Mouse (Mus musculus) heart, embryonic 13.5 days (tissue): ENCODE data around the gene Ube3c. TPM values are rescaled to one million over a fixed set of nuclear protein-coding genes. Genes with fewer than 3 reads are reported as not detected.

Experiments used
- ATAC-seq: fragments of 200-750 bp; cut with Nextera tagmentation; 2 replicates; pipeline ENCODE4 v1.8.0; 2017; ENCODE audit warnings: moderate TSS enrichment; ENCODE audit not compliant: insufficient number of reproducible peaks, low FRiP score, low TSS enrichment; ENCODE audit errors: extremely low read depth
- H3K27ac ChIP-seq: fragments of 300-500 bp; sonication (generic); replicated peaks from 2 replicates; pipeline ENCODE4 v1.5.1; 2015; ENCODE audit warnings: moderate library complexity, mild to moderate bottlenecking, inconsistent platforms
- H3K27me3 ChIP-seq: fragments of 300-500 bp; sonication (generic); replicated peaks from 2 replicates; pipeline ENCODE4 v1.6.1; 2015; ENCODE audit warnings: mild to moderate bottlenecking, inconsistent platforms
- H3K36me3 ChIP-seq: fragments of 300-500 bp; sonication (generic); 2 replicates; pipeline ENCODE4 v1.6.1; 2015; ENCODE audit warnings: mild to moderate bottlenecking, inconsistent platforms
- H3K4me1 ChIP-seq: fragments of 300-500 bp; sonication (generic); 2 replicates; pipeline ENCODE4 v1.6.1; 2015; ENCODE audit warnings: inconsistent platforms
- H3K4me2 ChIP-seq: fragments of 300-500 bp; sonication (generic); 2 replicates; pipeline ENCODE4 v1.6.1; 2015; ENCODE audit warnings: inconsistent platforms, mild to moderate bottlenecking, moderate library complexity
- H3K4me3 ChIP-seq: fragments of 300-500 bp; sonication (generic); 2 replicates; pipeline ENCODE4 v1.5.1; 2015; ENCODE audit warnings: moderate library complexity, mild to moderate bottlenecking, inconsistent platforms
- H3K9ac ChIP-seq: fragments of 300-500 bp; sonication (generic); 2 replicates; pipeline ENCODE4 v1.6.1; 2015; ENCODE audit warnings: inconsistent platforms, mild to moderate bottlenecking, moderate library complexity
- H3K9me3 ChIP-seq: fragments of 300-500 bp; sonication (generic); 2 replicates; pipeline ENCODE4 v1.6.1; 2016; ENCODE audit warnings: inconsistent platforms
- WGBS: fragments of 180-500 bp; shearing (Covaris S2); methylation state at CpG from one replicate; pipeline ENCODE4 v1.1.7; 2015; ENCODE audit warnings: mixed read lengths; 5-methylcytosine and 5-hydroxymethylcytosine counted together
- polyA plus RNA-seq: library from polyadenylated mRNA; unstranded; fragments of >200 nt; fragmentation: Nextera tagmentation; extraction: Ambion mirVana; gene quantifications from 2 replicates; pipeline ENCODE4 v1.2.1, GENCODE M21; 2015

Gene Ube3c
- polyA plus RNA-seq, 1 experiment from 2014 or later: 12.3 TPM

GRCm38 (mm10) chr5:29676445-29676844 lies 107.4 kb downstream of the Ube3c start:
- Histone ChIP-seq H3K4me3 (no peak overlapping the region), H3K4me2 (no peak overlapping the region), H3K27ac (no peak overlapping the region), H3K36me3 (peaks cover 71% of the 10 kb centered on the region), H3K9me3 (no peaks in the 10 kb centered on the region), H3K9ac (no peak overlapping the region), H3K4me1 (no peaks in the 10 kb centered on the region), H3K27me3 (no peaks in the 10 kb centered on the region)
- WGBS: 91% methylated on average over 3 of the region's 3 CpGs
- no peak for ATAC-seq

DNA sequence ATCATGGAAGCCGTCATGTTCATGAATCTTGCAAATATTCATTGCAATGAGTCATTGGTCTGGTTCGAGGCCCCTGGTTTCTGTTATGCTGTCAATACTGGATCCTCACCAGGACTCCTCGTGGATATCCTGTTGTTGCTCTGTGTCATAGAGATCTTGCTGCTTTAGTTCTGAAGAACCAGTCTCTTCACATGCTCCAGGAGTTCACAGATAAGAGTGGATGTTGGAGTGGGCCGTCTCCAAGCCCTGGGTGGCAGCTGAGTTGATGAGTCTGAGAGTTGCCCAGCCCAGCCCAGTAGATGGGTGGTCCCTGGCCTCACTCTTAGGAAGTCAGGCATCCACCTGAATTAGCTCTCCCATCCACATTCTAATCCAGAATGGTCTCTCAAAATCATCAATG lies 116.0 kb downstream of the Ube3c start:
- Histone ChIP-seq H3K27me3 (no peaks in the 10 kb centered on the region), H3K4me1 (no peaks in the 10 kb centered on the region), H3K4me2 (no peak overlapping the region), H3K36me3 (peaks cover 19% of the 10 kb centered on the region), H3K9ac (no peak overlapping the region), H3K9me3 (no peaks in the 10 kb centered on the region), H3K4me3 (no peak overlapping the region), H3K27ac (no peak overlapping the region)
- no peak for ATAC-seq
- WGBS: 54% methylated on average over 4 of the region's 4 CpGs

DNA sequence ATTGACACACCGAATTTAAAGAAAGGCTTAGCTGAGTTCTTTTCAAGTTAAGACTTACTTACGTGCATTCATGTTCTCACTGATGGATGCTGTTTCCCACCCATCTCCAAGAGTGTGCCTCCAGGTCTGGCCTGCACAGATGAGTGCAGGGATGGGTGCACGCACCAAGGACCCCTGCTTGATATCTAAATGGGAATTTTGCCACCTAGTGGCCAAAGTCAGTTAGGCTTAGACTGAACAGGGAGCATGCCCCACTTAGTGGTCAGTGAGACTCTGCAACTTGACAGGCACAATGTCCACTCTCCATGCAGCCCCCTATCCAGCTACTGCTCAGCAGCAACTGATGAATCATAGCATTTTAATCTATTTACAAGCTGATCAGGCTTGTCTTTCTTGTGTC lies 118.6 kb downstream of the Ube3c start:
- Histone ChIP-seq H3K4me3 (no peak overlapping the region), H3K36me3 (no peaks in the 10 kb centered on the region), H3K4me1 (no peaks in the 10 kb centered on the region), H3K4me2 (no peak overlapping the region), H3K9ac (no peak overlapping the region), H3K27ac (no peak overlapping the region), H3K9me3 (no peaks in the 10 kb centered on the region), H3K27me3 (no peaks in the 10 kb centered on the region)
- no peak for ATAC-seq
- 52% methylated on average over 3 of the region's 3 CpGs for WGBS

DNA sequence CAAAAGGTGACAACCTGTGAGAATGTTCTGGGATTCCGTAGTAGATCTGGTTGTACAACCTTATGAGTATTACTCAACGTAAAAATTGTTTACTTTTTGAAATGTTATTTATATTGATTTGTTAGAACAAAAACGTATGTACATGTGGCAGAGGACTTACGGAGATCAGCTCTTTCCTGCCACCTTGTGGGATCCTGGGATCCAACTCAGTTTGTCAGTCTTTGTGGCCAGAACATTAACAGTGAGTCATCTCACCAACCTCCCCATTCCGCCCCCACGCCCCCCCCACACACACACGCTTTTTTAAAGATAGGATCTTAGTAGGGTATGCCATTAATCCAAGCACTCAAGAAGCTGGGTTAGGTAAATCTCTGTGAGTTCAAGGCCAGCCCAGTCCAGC lies 119.3 kb downstream of the Ube3c start:
- Histone ChIP-seq H3K9ac (no peak overlapping the region), H3K4me3 (no peak overlapping the region), H3K36me3 (no peaks in the 10 kb centered on the region), H3K9me3 (no peaks in the 10 kb centered on the region), H3K27me3 (no peaks in the 10 kb centered on the region), H3K4me2 (no peak overlapping the region), H3K4me1 (no peaks in the 10 kb centered on the region), H3K27ac (no peak overlapping the region)
- no peak for ATAC-seq
- WGBS: 47% methylated on average over 7 of the region's 7 CpGs

GRCm38 (mm10) chr5:29698493-29698892 lies 129.5 kb downstream of the Ube3c start:
- Histone ChIP-seq H3K36me3 (no peaks in the 10 kb centered on the region), H3K9ac (no peak overlapping the region), H3K4me3 (no peak overlapping the region), H3K27ac (no peak overlapping the region), H3K9me3 (no peaks in the 10 kb centered on the region), H3K4me1 (no peaks in the 10 kb centered on the region), H3K4me2 (no peak overlapping the region), H3K27me3 (0 out of 2 replicates have a peak, but pooled peaks cover 3% of the 10 kb centered on the region)
- ATAC-seq: no peak
- 74% methylated on average over 4 of the region's 4 CpGs for WGBS

DNA sequence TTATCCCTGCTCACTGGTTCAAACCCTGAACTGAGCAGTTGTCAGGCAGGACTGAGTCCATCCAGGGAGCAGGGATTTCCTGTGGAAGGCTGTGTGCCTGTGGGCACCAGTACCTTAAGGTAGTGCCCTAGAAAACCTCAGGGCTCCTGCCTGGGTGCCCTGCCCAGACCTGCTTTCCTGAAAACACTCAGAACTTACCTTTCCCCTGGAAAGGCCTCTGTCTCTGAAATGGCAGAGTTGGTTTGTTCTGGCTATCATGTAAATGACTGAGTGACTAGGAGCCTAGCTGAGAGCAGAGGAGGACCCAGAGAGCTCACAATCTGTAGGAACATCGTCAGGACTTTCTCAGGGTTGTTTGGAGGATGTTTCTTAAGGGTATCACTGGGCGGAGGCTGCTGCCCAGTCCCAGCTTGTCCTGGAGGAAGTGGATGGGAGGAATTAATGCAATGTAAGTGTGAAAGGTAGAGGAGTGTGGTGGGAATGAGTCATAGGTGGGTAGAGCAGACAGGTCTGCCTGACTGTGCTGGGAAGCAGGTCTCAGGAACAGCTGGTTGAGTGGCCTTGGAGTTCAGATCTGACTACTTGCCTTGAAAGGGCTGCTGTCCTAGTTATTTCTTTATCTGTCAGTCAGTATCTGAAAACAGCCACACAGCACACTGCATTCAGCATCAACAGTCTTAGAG lies 130.6 kb downstream of the Ube3c start:
- Histone ChIP-seq H3K4me3 (no peak overlapping the region), H3K4me1 (no peaks in the 10 kb centered on the region), H3K4me2 (no peak overlapping the region), H3K9me3 (no peaks in the 10 kb centered on the region), H3K9ac (no peak overlapping the region), H3K27me3 (0 out of 2 replicates have a peak, but pooled peaks cover 3% of the 10 kb centered on the region), H3K27ac (no peak overlapping the region), H3K36me3 (no peaks in the 10 kb centered on the region)
- ATAC-seq: no peak
- WGBS: 56% methylated on average over 2 of the region's 2 CpGs

DNA sequence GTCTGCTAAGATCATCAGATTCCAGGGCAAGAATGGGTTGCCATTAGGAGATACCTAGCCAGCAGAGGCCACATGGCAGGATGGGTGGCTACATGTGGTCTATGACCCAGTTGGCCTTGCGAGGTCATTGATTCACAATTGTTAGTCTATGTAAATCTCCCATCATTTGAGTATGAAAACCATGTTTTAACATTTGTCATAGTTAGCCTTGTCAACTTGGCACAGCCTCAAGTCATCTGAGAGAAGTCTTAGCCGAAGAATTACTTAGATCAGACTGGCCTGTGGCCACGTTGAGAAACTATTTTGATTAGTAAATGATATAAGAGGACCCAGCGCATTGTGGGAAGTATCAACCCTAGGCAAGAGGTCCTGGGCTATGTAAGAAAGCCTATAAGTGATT lies 138.2 kb downstream of the Ube3c start:
- Histone ChIP-seq H3K9me3 (no peaks in the 10 kb centered on the region), H3K27ac (no peak overlapping the region), H3K4me3 (no peak overlapping the region), H3K9ac (no peak overlapping the region), H3K4me1 (no peaks in the 10 kb centered on the region), H3K4me2 (no peak overlapping the region), H3K27me3 (no peaks in the 10 kb centered on the region), H3K36me3 (no peaks in the 10 kb centered on the region)
- WGBS: 71% methylated on average over 4 of the region's 4 CpGs
- ATAC-seq: no peak

GRCm38 (mm10) chr5:29708258-29708657 lies 139.2 kb downstream of the Ube3c start:
- 23% methylated on average over 5 of the region's 5 CpGs for WGBS

DNA sequence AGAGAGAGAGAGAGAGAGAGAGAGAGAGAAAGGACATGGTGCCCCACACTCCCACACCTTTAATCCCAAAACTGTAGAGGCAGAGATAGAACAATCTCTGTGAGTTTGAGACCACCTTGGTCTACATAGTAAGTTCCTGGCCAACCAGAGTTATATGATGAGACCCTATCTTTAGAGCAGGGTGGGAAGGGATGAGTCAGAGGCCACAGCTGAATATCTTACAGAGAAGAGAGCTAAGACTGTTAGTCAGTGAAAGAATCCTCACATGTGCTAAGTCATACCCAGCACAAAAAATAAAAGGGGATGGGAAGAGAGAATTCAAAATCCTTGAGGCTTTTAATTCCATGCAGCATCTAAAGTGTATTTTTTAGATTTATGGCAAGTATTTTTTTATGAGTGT lies 142.6 kb downstream of the Ube3c start:
- no peak for ATAC-seq
- Histone ChIP-seq H3K9ac (no peak overlapping the region), H3K9me3 (no peaks in the 10 kb centered on the region), H3K4me3 (no peak overlapping the region), H3K27ac (no peak overlapping the region), H3K36me3 (no peaks in the 10 kb centered on the region), H3K4me2 (no peak overlapping the region), H3K27me3 (no peaks in the 10 kb centered on the region), H3K4me1 (no peaks in the 10 kb centered on the region)

More at GRCm38 (mm10) chr5:29708258-29708657, 139.2 kb downstream of the Ube3c start:
- no peak overlapping the region for H3K4me3 ChIP-seq
- no peak overlapping the region for H3K27ac ChIP-seq
- H3K9ac ChIP-seq: no peak overlapping the region
- no peak overlapping the region for H3K4me2 ChIP-seq
- no peaks in the 10 kb centered on the region for H3K36me3 ChIP-seq
- H3K27me3 ChIP-seq: no peaks in the 10 kb centered on the region
- H3K4me1 ChIP-seq: no peaks in the 10 kb centered on the region
- H3K9me3 ChIP-seq: no peaks in the 10 kb centered on the region
- no peak for ATAC-seq

DNA sequence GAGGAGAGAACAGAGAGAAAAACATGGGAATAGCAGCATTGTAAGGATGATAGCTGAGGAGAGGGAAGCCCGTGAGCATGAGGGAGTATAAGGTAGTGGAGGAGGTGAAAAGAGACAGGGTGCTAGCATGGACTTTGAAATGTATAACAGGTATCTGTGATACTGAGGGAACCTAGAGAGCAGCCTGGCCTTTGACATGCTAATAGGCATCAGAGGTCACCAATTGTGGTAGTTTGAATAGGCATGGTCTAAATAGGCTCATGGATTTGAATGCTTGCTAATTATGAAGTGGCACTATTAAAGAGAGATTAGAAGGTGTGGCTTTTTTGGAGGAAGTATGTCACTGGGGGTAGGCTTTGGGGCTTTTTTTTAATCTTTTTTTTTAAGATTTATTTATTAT lies 143.9 kb downstream of the Ube3c start:
- H3K36me3 ChIP-seq: no peaks in the 10 kb centered on the region
- H3K27me3 ChIP-seq: no peaks in the 10 kb centered on the region
- no peak for ATAC-seq
- H3K27ac ChIP-seq: no peak overlapping the region
- no peaks in the 10 kb centered on the region for H3K9me3 ChIP-seq
- no peak overlapping the region for H3K4me3 ChIP-seq
- H3K4me2 ChIP-seq: no peak overlapping the region
- no peaks in the 10 kb centered on the region for H3K4me1 ChIP-seq
- 47% methylated on average over 1 of the region's 1 CpGs for WGBS
- H3K9ac ChIP-seq: no peak overlapping the region

DNA sequence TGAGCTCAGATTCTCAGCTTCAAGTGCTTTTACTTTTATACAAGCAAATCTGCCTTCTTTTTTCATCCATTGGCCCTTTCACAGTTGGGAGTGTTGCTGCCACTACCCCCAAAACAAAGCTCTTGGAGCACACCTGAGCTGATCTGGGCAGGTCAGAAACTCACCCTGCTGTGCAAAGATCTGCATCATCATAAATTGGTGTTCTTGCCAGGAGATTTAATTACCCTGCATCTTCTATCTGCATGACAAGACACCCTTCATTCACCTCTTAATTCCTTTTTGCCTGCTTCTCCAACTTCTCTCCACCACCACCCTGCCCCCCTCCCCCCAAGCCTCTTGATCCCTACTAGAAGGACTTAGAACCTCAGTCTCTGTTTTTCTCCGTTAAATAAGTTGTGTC lies 152.1 kb downstream of the Ube3c start:
- WGBS: 32% methylated on average over 1 of the region's 1 CpGs
- no peaks in the 10 kb centered on the region for H3K9me3 ChIP-seq
- H3K4me1 ChIP-seq: no peaks in the 10 kb centered on the region
- H3K4me3 ChIP-seq: no peak overlapping the region
- H3K9ac ChIP-seq: no peak overlapping the region
- no peaks in the 10 kb centered on the region for H3K36me3 ChIP-seq
- H3K4me2 ChIP-seq: no peak overlapping the region
- ATAC-seq: no peak
- H3K27ac ChIP-seq: no peak overlapping the region
- H3K27me3 ChIP-seq: no peaks in the 10 kb centered on the region

GRCm38 (mm10) chr5:29725369-29725768 lies 156.3 kb downstream of the Ube3c start:
- Histone ChIP-seq H3K4me3 (no peak overlapping the region), H3K4me1 (no peaks in the 10 kb centered on the region), H3K27ac (no peak overlapping the region), H3K27me3 (no peaks in the 10 kb centered on the region), H3K9ac (no peak overlapping the region), H3K4me2 (no peak overlapping the region), H3K9me3 (no peaks in the 10 kb centered on the region), H3K36me3 (no peaks in the 10 kb centered on the region)
- 83% methylated on average over 2 of the region's 2 CpGs for WGBS
- no peak for ATAC-seq
